26 mouse cellular contexts compared by ENCODE assay signal in the genomic region with DNA sequence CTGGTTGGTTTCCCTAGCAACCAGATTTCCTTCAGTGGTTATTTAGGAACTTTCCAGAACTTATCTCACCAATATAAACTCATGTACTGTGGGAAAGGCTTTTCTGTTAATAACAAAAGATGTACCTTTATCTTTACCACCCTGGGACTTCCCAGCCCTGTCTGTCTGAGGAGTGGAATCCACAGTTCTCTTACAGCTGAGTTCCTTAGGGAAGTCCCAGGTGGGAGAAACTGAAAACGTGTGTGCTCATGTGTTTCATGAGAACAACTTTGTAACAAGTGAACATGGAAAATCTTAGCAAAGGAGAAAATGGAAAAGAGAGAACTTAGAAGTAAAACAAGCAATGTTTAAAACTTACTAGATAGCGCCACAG. TPM values are rescaled to one million over a fixed set of nuclear protein-coding genes. Genes with fewer than 3 reads are reported as not detected.
DNase-seq lines count a peak whose midpoint lies in the region; ATAC-seq and TF ChIP-seq lines count a peak whose summit lies in the region.
"Had no signal": no experiment of that assay in that cellular context is flagged by ENCODE, and none has a peak within 500 bp of the region (broad histone marks: within the 10 kb centered on the region; RNA-seq: fewer than 3 reads in every experiment).

No protein-coding gene starts in this region.

- TF ChIP-seq RAD21 in CH12.LX (IDR thresholded peaks at IDR 0.05; ENCODE audit: low read depth, low read length) = no peak

- H3K9ac ChIP-seq in forebrain, embryonic 16.5 days (replicated peaks; ENCODE audit: low read depth, low read length) = no peak overlapping the region
- no peak overlapping the region for H3K9ac ChIP-seq in heart, embryonic 12.5 days
- no peak overlapping the region for H3K9ac ChIP-seq in heart, adult 2 months (ENCODE audit: low read depth, low read length)
- H3K9ac ChIP-seq in kidney, embryonic 14.5 days (ENCODE audit: low read depth, low read length) = no peak overlapping the region
- H3K9ac ChIP-seq in CH12.LX (ENCODE audit: insufficient read depth, low read depth) = no peak overlapping the region
- H3K9ac ChIP-seq: liver, postnatal 0 days had no signal

- H3K4me1 ChIP-seq in forebrain, embryonic 10.5 days = peaks cover 31% of the 10 kb centered on the region
- H3K4me1 ChIP-seq in forebrain, embryonic 16.5 days (replicated peaks; ENCODE audit: control insufficient read depth, insufficient read depth, low read length) = peaks cover 17% of the 10 kb centered on the region
- H3K4me1 ChIP-seq in heart, embryonic 12.5 days (replicated peaks) = peaks cover 30% of the 10 kb centered on the region
- peaks cover 2% of the 10 kb centered on the region; the same call in 1 of the 2 replicates for H3K4me1 ChIP-seq in heart, adult 2 months (ENCODE audit: control insufficient read depth, insufficient read depth, low read length)
- no peaks in the 10 kb centered on the region for H3K4me1 ChIP-seq in kidney, embryonic 14.5 days (ENCODE audit: control insufficient read depth, insufficient read depth, low read length)
- H3K4me1 ChIP-seq in CH12.LX (ENCODE audit: control insufficient read depth in 1 of 2, insufficient read depth in 2 of 2) = peaks cover 16 to 46% of the 10 kb centered on the region in 2 experiments

- H3K36me3 ChIP-seq in forebrain, embryonic 10.5 days (replicated peaks) = no peaks in the 10 kb centered on the region
- no peaks in the 10 kb centered on the region for H3K36me3 ChIP-seq in forebrain, embryonic 16.5 days (ENCODE audit: control insufficient read depth, insufficient read depth)
- no peaks in the 10 kb centered on the region for H3K36me3 ChIP-seq in heart, embryonic 12.5 days
- H3K36me3 ChIP-seq in heart, adult 2 months (ENCODE audit: control insufficient read depth, insufficient read depth, low read length) = no peaks in the 10 kb centered on the region
- no peaks in the 10 kb centered on the region for H3K36me3 ChIP-seq in kidney, embryonic 14.5 days (ENCODE audit: control insufficient read depth, insufficient read depth, low read length)
- no peaks in the 10 kb centered on the region for H3K36me3 ChIP-seq in CH12.LX (replicated peaks in 1 of 2; ENCODE audit: control insufficient read depth in 1 of 2, insufficient read depth in 1 of 2, low read length in 1 of 2)
- H3K36me3 ChIP-seq: embryonic facial prominence, embryonic 10.5 days; G1E had no signal

- 72% methylated on average over 2 of the region's 2 CpGs for WGBS in forebrain, embryonic 10.5 days
- WGBS in forebrain, embryonic 16.5 days = 49% methylated on average over 2 of the region's 2 CpGs
- 41% methylated on average over 2 of the region's 2 CpGs for WGBS in heart, embryonic 12.5 days
- WGBS in heart, adult 2 months = 58% methylated on average over 2 of the region's 2 CpGs
- 67% methylated on average over 2 of the region's 2 CpGs for WGBS in kidney, embryonic 14.5 days

- ATAC-seq in forebrain, embryonic 16.5 days = no peak
- ATAC-seq in heart, embryonic 12.5 days (ENCODE audit: insufficient number of reproducible peaks, low FRiP score) = peak; percentile 60; the same call in 1 of the 2 replicates
- peak; percentile 43; the same call in 1 of the 2 replicates for ATAC-seq in kidney, embryonic 14.5 days (ENCODE audit: low FRiP score, low TSS enrichment)
- ATAC-seq: activated CD4-positive, CD25-positive, alpha-beta regulatory T cell, adult 4 months; intestine, embryonic 16.5 days; liver, postnatal 0 days had no signal

- H3K79me2 ChIP-seq in heart, adult 2 months (replicated peaks; ENCODE audit: control insufficient read depth, insufficient read depth, low read length) = no peaks in the 10 kb centered on the region
- H3K79me2 ChIP-seq in CH12.LX (replicated peaks; ENCODE audit: control insufficient read depth, extremely low read depth, insufficient read depth, poor library complexity, severe bottlenecking) = no peaks in the 10 kb centered on the region

- no peak for DNase-seq in forebrain, embryonic 10.5 days (ENCODE audit: extremely low spot score, low spot score)
- DNase-seq in heart, adult 2 months = no peak
- no peak for DNase-seq in kidney, postnatal 36 days
- no peak for DNase-seq in CH12.LX (ENCODE audit: extremely low read depth)
- DNase-seq in testis, postnatal 10 days (ENCODE audit: low spot score) = no peak
- DNase-seq: adrenal gland, postnatal 10 days; cerebellum, adult 9-10 months; gastrocnemius, postnatal 10 days; heart, adult 18-20 months; heart, postnatal 4 days; left cerebral cortex, postnatal 4 days; liver, postnatal 0 days; lung, postnatal 14 days; thymus, postnatal 36 days had no signal

- H3K27me3 ChIP-seq in forebrain, embryonic 10.5 days (ENCODE audit: poor library complexity, severe bottlenecking) = no peaks in the 10 kb centered on the region
- H3K27me3 ChIP-seq in forebrain, embryonic 16.5 days (replicated peaks; ENCODE audit: control insufficient read depth, insufficient read depth, low read length) = no peaks in the 10 kb centered on the region
- H3K27me3 ChIP-seq in heart, embryonic 12.5 days (replicated peaks) = no peaks in the 10 kb centered on the region
- H3K27me3 ChIP-seq in heart, adult 2 months (ENCODE audit: control insufficient read depth, insufficient read depth, low read length) = no peaks in the 10 kb centered on the region
- H3K27me3 ChIP-seq in kidney, embryonic 14.5 days (ENCODE audit: control insufficient read depth, insufficient read depth, low read length) = no peaks in the 10 kb centered on the region
- H3K27me3 ChIP-seq in CH12.LX (replicated peaks) = no peaks in the 10 kb centered on the region

- in situ Hi-C loops in CH12.LX (cut with MboI; ENCODE audit: low pct_ligation_motif_present, low pct_unique_long_range_greater_than_20kb, low sequenced_read_pairs) = no loop called here

- no peak for TF ChIP-seq EP300 in heart, adult 2 months (IDR thresholded peaks at IDR 0.05; ENCODE audit: insufficient read depth, low read depth, low read length)
- TF ChIP-seq EP300 in CH12.LX (IDR thresholded peaks at IDR 0.05; ENCODE audit: low read length) = peak; percentile 58

- intact Hi-C loops in heart, adult 2 months (cut with DNase I) = no loop called here

- H3K9me3 ChIP-seq in forebrain, embryonic 10.5 days = no peaks in the 10 kb centered on the region
- no peaks in the 10 kb centered on the region for H3K9me3 ChIP-seq in forebrain, embryonic 16.5 days (ENCODE audit: control insufficient read depth, low read length)
- no peaks in the 10 kb centered on the region for H3K9me3 ChIP-seq in heart, embryonic 12.5 days (replicated peaks)
- no peaks in the 10 kb centered on the region for H3K9me3 ChIP-seq in kidney, embryonic 14.5 days (ENCODE audit: control insufficient read depth, low read length)
- H3K9me3 ChIP-seq in CH12.LX (replicated peaks; ENCODE audit: low read length) = no peaks in the 10 kb centered on the region
- H3K9me3 ChIP-seq: embryonic facial prominence, embryonic 10.5 days; G1E had no signal

- dilution Hi-C loops in CH12.LX (cut with MboI; ENCODE audit: extremely low pct_ligation_motif_present, extremely low pct_unique_long_range_greater_than_20kb, low sequenced_read_pairs) = no loop called here

- no peak for TF ChIP-seq POLR2A in heart, adult 2 months (IDR thresholded peaks at IDR 0.05; ENCODE audit: insufficient read depth, low read depth, low read length)
- no peak for TF ChIP-seq POLR2A in CH12.LX (IDR thresholded peaks at IDR 0.05; ENCODE audit: low read depth, low read length)

- H3K27ac ChIP-seq in forebrain, embryonic 10.5 days = peak overlapping the region; percentile 62
- H3K27ac ChIP-seq in forebrain, embryonic 16.5 days (ENCODE audit: low read length) = no peak overlapping the region
- peak overlapping the region; percentile 8; the same call in 1 of the 2 replicates for H3K27ac ChIP-seq in heart, embryonic 12.5 days (ENCODE audit: poor library complexity, severe bottlenecking)
- no peak overlapping the region for H3K27ac ChIP-seq in heart, adult 2 months
- no peak overlapping the region; the same call in 1 of the 2 replicates for H3K27ac ChIP-seq in kidney, embryonic 14.5 days (ENCODE audit: low read depth, low read length)
- H3K27ac ChIP-seq in CH12.LX (ENCODE audit: insufficient read depth, low read depth) = no peak overlapping the region
- H3K27ac ChIP-seq: embryonic facial prominence, embryonic 10.5 days; kidney, postnatal 0 days had no signal

- TF ChIP-seq CTCF in heart, adult 2 months (IDR thresholded peaks at IDR 0.05) = no peak
- no peak for TF ChIP-seq CTCF in CH12.LX (conservative IDR thresholded peaks at IDR 0.05 in 1 of 2, IDR thresholded peaks at IDR 0.05 in 1 of 2; ENCODE audit: low read depth in 2 of 2, low read length in 2 of 2)

- H3K4me3 ChIP-seq in forebrain, embryonic 10.5 days = no peak overlapping the region
- H3K4me3 ChIP-seq in forebrain, embryonic 16.5 days (replicated peaks; ENCODE audit: low read length) = no peak overlapping the region
- H3K4me3 ChIP-seq in heart, embryonic 12.5 days = no peak overlapping the region
- H3K4me3 ChIP-seq in heart, adult 2 months = no peak overlapping the region
- no peak overlapping the region for H3K4me3 ChIP-seq in kidney, embryonic 14.5 days (ENCODE audit: low read length)
- H3K4me3 ChIP-seq in CH12.LX (replicated peaks in 1 of 3; ENCODE audit: low read depth in 2 of 3, low read length in 2 of 3, poor library complexity in 1 of 3) = no peak overlapping the region
- H3K4me3 ChIP-seq: embryonic facial prominence, embryonic 10.5 days had no signal

- H3K4me2 ChIP-seq in forebrain, embryonic 16.5 days (ENCODE audit: low read length) = no peak overlapping the region
- no peak overlapping the region for H3K4me2 ChIP-seq in heart, embryonic 12.5 days
- no peak overlapping the region for H3K4me2 ChIP-seq in kidney, embryonic 14.5 days (replicated peaks; ENCODE audit: low read depth, low read length)
- peak overlapping the region; percentile 8; the same call in 1 of the 2 replicates for H3K4me2 ChIP-seq in CH12.LX (ENCODE audit: insufficient read depth, low read depth, poor library complexity, severe bottlenecking)

TF ChIP-seq in CH12.LX, 34 proteins besides CTCF, POLR2A, EP300 and RAD21 (continues in another document):
- TF ChIP-seq TBP (conservative IDR thresholded peaks at IDR 0.05; ENCODE audit: low read depth, low read length) = no peak
- peak; percentile 75 for TF ChIP-seq BHLHE40 (IDR thresholded peaks at IDR 0.05; ENCODE audit: low read depth, low read length)
- TF ChIP-seq ZNF384 (IDR thresholded peaks at IDR 0.05; ENCODE audit: low read depth, low read length) = no peak
- peak; percentile 60; the same call in 1 of the 2 replicates for TF ChIP-seq IRF4 (IDR thresholded peaks at IDR 0.05; ENCODE audit: low read depth, low read length)

RNA-seq across cellular contexts. Expression of a gene that starts 18.2 kb away (rescaled TPM):
- not detected in 2 replicates for polyA plus RNA-seq in forebrain, embryonic 10.5 days (2016; fragmentation: Nextera tagmentation; extraction: Ambion mirVana)
- polyA plus RNA-seq in forebrain, embryonic 16.5 days (2015; fragmentation: Nextera tagmentation; extraction: Ambion mirVana) = not detected in 2 replicates
- not detected in 2 replicates for polyA plus RNA-seq in heart, embryonic 12.5 days (2016; fragmentation: Nextera tagmentation; extraction: Ambion mirVana)
- total RNA-seq in heart, adult 2 months (2021) = not detected
- not detected in 2 replicates for polyA plus RNA-seq in heart, adult 2 months (2012; rRNA removed)
- not detected in 2 replicates for polyA plus RNA-seq in kidney, embryonic 14.5 days (2014; fragmentation: Nextera tagmentation; extraction: Ambion mirVana)
- total RNA-seq in CH12.LX (2012; rRNA removed) = not detected in 2 replicates
- total RNA-seq in CH12.LX (2014; rRNA removed) = not detected in 2 replicates
- polyA plus RNA-seq in CH12.LX (2012; ENCODE audit: insufficient read length, low read depth) = not detected in 2 replicates
- total RNA-seq: adrenal gland, postnatal 10 days; common myeloid progenitor, adult 5-6 weeks; gastrocnemius, postnatal 10 days; heart, adult 18-20 months; heart, postnatal 4 days; left cerebral cortex, postnatal 4 days; liver, adult 2 months; megakaryocyte, adult 5-6 weeks had no signal
- polyA plus RNA-seq: activated CD4-positive, CD25-positive, alpha-beta regulatory T cell, adult 4 months; embryonic facial prominence, embryonic 10.5 days; intestine, embryonic 16.5 days; kidney, postnatal 0 days; liver, adult 2 months; liver, postnatal 0 days; neural tube, embryonic 14.5 days had no signal

Comparison
In these comparisons a context has a peak if more than half of its experiments do, and no peak if none do; other contexts are left out.
1. H3K27ac ChIP-seq: peak in forebrain, embryonic 10.5 days (single experiment) and heart, embryonic 12.5 days (single experiment); none in forebrain, embryonic 16.5 days (single experiment), heart, adult 2 months (single experiment), kidney, embryonic 14.5 days (single experiment) and CH12.LX (single experiment).